Mouse (Mus musculus): ENCODE data around the gene Olfr1045. TPM values are rescaled to one million over a fixed set of nuclear protein-coding genes. Genes with fewer than 3 reads are reported as not detected.

The Olfr1045 gene
- not detected for polyA plus RNA-seq (2014; fragmentation: Illumina TruSeq; extraction: RNeasy Lipid Tissue Mini Kit (QIAGEN cat#74804); ENCODE audit: low read depth, low replicate concordance)

GRCm38 (mm10) chr2:86202909-86203308 lies at the start of gene Olfr1045:
Gene Olfr1045 (minus strand): TSS chr2:86203009.

GRCm38 (mm10) chr2:86240189-86240588 lies 37.4 kb upstream of the Olfr1045 start, which contains the start of gene Olfr1048:
Gene Olfr1048 (minus strand): TSS chr2:86240289.

GRCm38 (mm10) chr2:86231301-86231700 lies 28.5 kb upstream of the Olfr1045 start, which contains the start of gene Olfr1047:
Gene Olfr1047 (minus strand): TSS chr2:86231401.

GRCm38 (mm10) chr2:86219214-86219613 lies 16.4 kb upstream of the Olfr1045 start, which contains the start of gene Olfr1046:
Gene Olfr1046 (minus strand): TSS chr2:86219314.

DNA sequence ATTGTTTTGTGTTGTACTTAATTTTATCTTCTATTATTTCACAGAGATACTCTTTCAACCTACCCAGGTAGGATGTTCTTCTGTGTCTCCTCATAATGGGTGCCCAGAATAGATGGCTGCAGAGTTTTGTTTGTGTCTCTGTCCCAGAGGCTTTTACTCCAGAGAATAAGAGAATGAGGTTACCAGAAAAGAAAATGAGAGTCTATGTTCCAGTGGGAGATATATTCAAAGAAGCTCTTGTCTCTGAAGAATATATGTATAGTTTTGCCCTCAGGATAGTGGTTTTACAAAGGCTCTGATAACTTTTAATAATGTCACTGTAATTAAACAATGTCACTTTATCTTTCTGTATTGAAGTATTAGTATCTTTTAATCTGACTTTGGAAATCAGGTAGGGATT lies 17.2 kb downstream of the Olfr1045 start, which contains the start of gene Olfr52:
TSS of gene Olfr52 (minus strand) at position 101 of the 400 bp plus-strand sequence.

GRCm38 (mm10) chr2:86177720-86178119 lies 25.1 kb downstream of the Olfr1045 start, which contains the start of gene Olfr1044:
Gene Olfr1044 (minus strand): TSS chr2:86177820.

GRCm38 (mm10) chr2:86167422-86167821 lies 35.4 kb downstream of the Olfr1045 start, which contains the start of gene Olfr1043:
Gene Olfr1043 (minus strand): TSS chr2:86167522.

DNA sequence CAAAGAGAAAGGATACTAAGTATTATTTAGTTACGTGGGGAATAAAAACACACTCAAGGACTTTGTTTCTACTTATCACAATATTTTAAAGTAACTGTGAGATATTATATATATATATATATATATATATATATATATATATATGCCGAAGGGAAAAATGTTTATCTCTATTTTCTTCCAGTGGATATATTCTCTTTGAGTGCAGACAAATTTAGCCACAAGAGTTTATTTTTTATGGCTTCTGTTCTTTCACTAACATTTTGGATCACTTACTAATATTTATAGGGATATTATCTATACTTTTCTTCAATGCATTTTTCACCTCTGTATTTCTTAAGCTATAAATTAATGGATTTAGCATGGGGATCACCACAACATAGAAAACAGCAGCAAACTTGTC lies 41.1 kb downstream of the Olfr1045 start, which contains the start of gene Olfr1042:
TSS of gene Olfr1042 (minus strand) at position 101 of the 400 bp plus-strand sequence.

DNA sequence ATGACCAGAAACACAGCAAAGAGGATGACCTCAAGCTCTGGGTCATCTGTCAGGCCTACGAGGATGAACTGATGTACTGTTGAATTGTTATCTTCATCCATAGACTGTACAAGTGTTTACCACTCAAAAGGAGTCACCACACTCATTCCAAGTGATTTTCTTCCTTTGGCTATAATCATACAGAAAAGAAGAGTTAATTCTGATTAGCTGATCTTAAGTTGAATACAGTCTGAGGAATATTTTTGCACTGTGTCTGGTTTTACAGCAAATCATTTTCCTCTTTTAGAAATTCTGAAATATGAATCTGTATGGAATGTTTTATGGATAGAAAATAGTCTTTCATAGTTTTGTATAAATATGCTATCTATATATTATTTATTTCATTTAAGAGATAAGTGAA lies 56.2 kb downstream of the Olfr1045 start, which contains the start of gene Olfr1040:
TSS of gene Olfr1040 (minus strand) at position 101 of the 400 bp plus-strand sequence.

Other genes starting within 250 kb of the Olfr1045 start
- gene Olfr1029, start 229.1 kb downstream of the Olfr1045 start, polyA plus RNA-seq (2014; fragmentation: Illumina TruSeq; extraction: RNeasy Lipid Tissue Mini Kit (QIAGEN cat#74804); ENCODE audit: low read depth, low replicate concordance) = 0.17 TPM
- not detected for gene Olfr1030, start 223.7 kb downstream of the Olfr1045 start, polyA plus RNA-seq (2014; fragmentation: Illumina TruSeq; extraction: RNeasy Lipid Tissue Mini Kit (QIAGEN cat#74804); ENCODE audit: low read depth, low replicate concordance)
- gene Olfr1031, start 212.7 kb downstream of the Olfr1045 start, polyA plus RNA-seq (2014; fragmentation: Illumina TruSeq; extraction: RNeasy Lipid Tissue Mini Kit (QIAGEN cat#74804); ENCODE audit: low read depth, low replicate concordance) = not detected
- not detected for gene Olfr1032, start 197.5 kb downstream of the Olfr1045 start, polyA plus RNA-seq (2014; fragmentation: Illumina TruSeq; extraction: RNeasy Lipid Tissue Mini Kit (QIAGEN cat#74804); ENCODE audit: low read depth, low replicate concordance)
- gene Olfr1033, start 182.4 kb downstream of the Olfr1045 start, polyA plus RNA-seq (2014; fragmentation: Illumina TruSeq; extraction: RNeasy Lipid Tissue Mini Kit (QIAGEN cat#74804); ENCODE audit: low read depth, low replicate concordance) = 12.2 TPM
- gene Olfr1034, start 157.1 kb downstream of the Olfr1045 start, polyA plus RNA-seq (2014; fragmentation: Illumina TruSeq; extraction: RNeasy Lipid Tissue Mini Kit (QIAGEN cat#74804); ENCODE audit: low read depth, low replicate concordance) = 2.3 TPM
- gene Olfr1036, start 129.0 kb downstream of the Olfr1045 start, polyA plus RNA-seq (2014; fragmentation: Illumina TruSeq; extraction: RNeasy Lipid Tissue Mini Kit (QIAGEN cat#74804); ENCODE audit: low read depth, low replicate concordance) = not detected
- not detected for gene Olfr1037, start 115.6 kb downstream of the Olfr1045 start, polyA plus RNA-seq (2014; fragmentation: Illumina TruSeq; extraction: RNeasy Lipid Tissue Mini Kit (QIAGEN cat#74804); ENCODE audit: low read depth, low replicate concordance)
- not detected for gene Olfr1039, start 67.1 kb downstream of the Olfr1045 start, polyA plus RNA-seq (2014; fragmentation: Illumina TruSeq; extraction: RNeasy Lipid Tissue Mini Kit (QIAGEN cat#74804); ENCODE audit: low read depth, low replicate concordance)
- gene Olfr1040, start 56.3 kb downstream of the Olfr1045 start, polyA plus RNA-seq (2014; fragmentation: Illumina TruSeq; extraction: RNeasy Lipid Tissue Mini Kit (QIAGEN cat#74804); ENCODE audit: low read depth, low replicate concordance) = not detected
- not detected for gene Olfr1042, start 41.2 kb downstream of the Olfr1045 start, polyA plus RNA-seq (2014; fragmentation: Illumina TruSeq; extraction: RNeasy Lipid Tissue Mini Kit (QIAGEN cat#74804); ENCODE audit: low read depth, low replicate concordance)
- not detected for gene Olfr1043, start 35.5 kb downstream of the Olfr1045 start, polyA plus RNA-seq (2014; fragmentation: Illumina TruSeq; extraction: RNeasy Lipid Tissue Mini Kit (QIAGEN cat#74804); ENCODE audit: low read depth, low replicate concordance)
- gene Olfr1044, start 25.2 kb downstream of the Olfr1045 start, polyA plus RNA-seq (2014; fragmentation: Illumina TruSeq; extraction: RNeasy Lipid Tissue Mini Kit (QIAGEN cat#74804); ENCODE audit: low read depth, low replicate concordance) = not detected
- gene Olfr52, start 17.3 kb downstream of the Olfr1045 start, polyA plus RNA-seq (2014; fragmentation: Illumina TruSeq; extraction: RNeasy Lipid Tissue Mini Kit (QIAGEN cat#74804); ENCODE audit: low read depth, low replicate concordance) = not detected
- gene Olfr1046, start 16.3 kb upstream of the Olfr1045 start, polyA plus RNA-seq (2014; fragmentation: Illumina TruSeq; extraction: RNeasy Lipid Tissue Mini Kit (QIAGEN cat#74804); ENCODE audit: low read depth, low replicate concordance) = not detected
- gene Olfr1047, start 28.4 kb upstream of the Olfr1045 start, polyA plus RNA-seq (2014; fragmentation: Illumina TruSeq; extraction: RNeasy Lipid Tissue Mini Kit (QIAGEN cat#74804); ENCODE audit: low read depth, low replicate concordance) = not detected
- not detected for gene Olfr1048, start 37.3 kb upstream of the Olfr1045 start, polyA plus RNA-seq (2014; fragmentation: Illumina TruSeq; extraction: RNeasy Lipid Tissue Mini Kit (QIAGEN cat#74804); ENCODE audit: low read depth, low replicate concordance)
- not detected for gene Olfr1049, start 55.3 kb upstream of the Olfr1045 start, polyA plus RNA-seq (2014; fragmentation: Illumina TruSeq; extraction: RNeasy Lipid Tissue Mini Kit (QIAGEN cat#74804); ENCODE audit: low read depth, low replicate concordance)
- not detected for gene Olfr1051, start 76.1 kb upstream of the Olfr1045 start, polyA plus RNA-seq (2014; fragmentation: Illumina TruSeq; extraction: RNeasy Lipid Tissue Mini Kit (QIAGEN cat#74804); ENCODE audit: low read depth, low replicate concordance)
- not detected for gene Olfr1052, start 89.4 kb upstream of the Olfr1045 start, polyA plus RNA-seq (2014; fragmentation: Illumina TruSeq; extraction: RNeasy Lipid Tissue Mini Kit (QIAGEN cat#74804); ENCODE audit: low read depth, low replicate concordance)
- not detected for gene Olfr1053, start 112.3 kb upstream of the Olfr1045 start, polyA plus RNA-seq (2014; fragmentation: Illumina TruSeq; extraction: RNeasy Lipid Tissue Mini Kit (QIAGEN cat#74804); ENCODE audit: low read depth, low replicate concordance)
- not detected for gene Olfr1054, start 132.4 kb upstream of the Olfr1045 start, polyA plus RNA-seq (2014; fragmentation: Illumina TruSeq; extraction: RNeasy Lipid Tissue Mini Kit (QIAGEN cat#74804); ENCODE audit: low read depth, low replicate concordance)
- gene Olfr1055, start 147.3 kb upstream of the Olfr1045 start, polyA plus RNA-seq (2014; fragmentation: Illumina TruSeq; extraction: RNeasy Lipid Tissue Mini Kit (QIAGEN cat#74804); ENCODE audit: low read depth, low replicate concordance) = not detected
- not detected for gene Olfr1056, start 159.5 kb upstream of the Olfr1045 start, polyA plus RNA-seq (2014; fragmentation: Illumina TruSeq; extraction: RNeasy Lipid Tissue Mini Kit (QIAGEN cat#74804); ENCODE audit: low read depth, low replicate concordance)
- not detected for gene Olfr1057, start 175.4 kb upstream of the Olfr1045 start, polyA plus RNA-seq (2014; fragmentation: Illumina TruSeq; extraction: RNeasy Lipid Tissue Mini Kit (QIAGEN cat#74804); ENCODE audit: low read depth, low replicate concordance)
- not detected for gene Olfr1058, start 185.6 kb upstream of the Olfr1045 start, polyA plus RNA-seq (2014; fragmentation: Illumina TruSeq; extraction: RNeasy Lipid Tissue Mini Kit (QIAGEN cat#74804); ENCODE audit: low read depth, low replicate concordance)
- gene Olfr1061, start 211.0 kb upstream of the Olfr1045 start, polyA plus RNA-seq (2014; fragmentation: Illumina TruSeq; extraction: RNeasy Lipid Tissue Mini Kit (QIAGEN cat#74804); ENCODE audit: low read depth, low replicate concordance) = not detected
- not detected for gene Olfr1062, start 223.7 kb upstream of the Olfr1045 start, polyA plus RNA-seq (2014; fragmentation: Illumina TruSeq; extraction: RNeasy Lipid Tissue Mini Kit (QIAGEN cat#74804); ENCODE audit: low read depth, low replicate concordance)
- not detected for gene Olfr1065, start 247.6 kb upstream of the Olfr1045 start, polyA plus RNA-seq (2014; fragmentation: Illumina TruSeq; extraction: RNeasy Lipid Tissue Mini Kit (QIAGEN cat#74804); ENCODE audit: low read depth, low replicate concordance)

All from adrenal gland, adult 10 weeks (tissue).